Mouse (Mus musculus) C2C12 (cell line): Measurements from ENCODE around the gene Nus1.

Experiments used
- CTCF ChIP-seq: IDR thresholded peaks from one replicate; pipeline ENCODE4 v1.5.1; 2011; ENCODE audit not compliant: control insufficient read depth, insufficient read depth, insufficient read length
- MAX ChIP-seq: IDR thresholded peaks from one replicate; pipeline ENCODE4 v1.6.1; 2011; ENCODE audit warnings: mild to moderate bottlenecking, control low read depth
- USF1 ChIP-seq: IDR thresholded peaks from one replicate; pipeline ENCODE4 v1.6.1; 2011; ENCODE audit warnings: low read depth, mild to moderate bottlenecking, control low read depth, moderate library complexity

DNA sequence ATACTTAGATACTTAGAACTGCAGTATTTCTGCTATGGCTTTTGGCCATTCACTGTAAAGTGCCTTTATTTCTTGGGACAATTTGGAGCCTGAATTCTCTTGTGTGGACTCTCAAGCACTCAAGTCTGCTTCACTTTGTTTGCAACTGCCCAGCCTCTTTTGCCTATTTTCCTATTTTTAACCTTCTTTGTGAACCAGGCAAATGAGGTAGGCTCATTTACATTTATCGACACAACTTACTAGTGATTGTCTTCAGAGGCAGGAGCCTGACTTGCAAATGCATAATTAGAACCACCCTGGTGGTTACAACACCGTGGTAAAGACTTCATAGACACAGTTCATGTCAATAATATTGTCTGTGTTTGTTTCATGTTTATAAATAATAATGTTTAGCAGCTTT lies 43.3 kb downstream of the Nus1 start:
- TF ChIP-seq MAX (no peak), USF1 (no peak), CTCF (no peak)
